Mouse (Mus musculus) kidney, adult 2 months (tissue): Measurements from ENCODE around the gene Igf2bp3.

ENCODE experiments used
- CTCF ChIP-seq: fragments of 200-500 bp; conservative IDR thresholded peaks from 2 replicates; pipeline ENCODE4 v1.5.1; 2011; ENCODE audit warnings: low read depth, mild to moderate bottlenecking, control low read depth, low read length, moderate library complexity, mixed read lengths; ENCODE audit not compliant: insufficient read depth, insufficient read length
- POLR2A ChIP-seq: fragments of 200-500 bp; IDR thresholded peaks from one replicate; pipeline ENCODE4 v1.6.1; 2011; ENCODE audit warnings: low read depth, low read length, control low read depth

DNA sequence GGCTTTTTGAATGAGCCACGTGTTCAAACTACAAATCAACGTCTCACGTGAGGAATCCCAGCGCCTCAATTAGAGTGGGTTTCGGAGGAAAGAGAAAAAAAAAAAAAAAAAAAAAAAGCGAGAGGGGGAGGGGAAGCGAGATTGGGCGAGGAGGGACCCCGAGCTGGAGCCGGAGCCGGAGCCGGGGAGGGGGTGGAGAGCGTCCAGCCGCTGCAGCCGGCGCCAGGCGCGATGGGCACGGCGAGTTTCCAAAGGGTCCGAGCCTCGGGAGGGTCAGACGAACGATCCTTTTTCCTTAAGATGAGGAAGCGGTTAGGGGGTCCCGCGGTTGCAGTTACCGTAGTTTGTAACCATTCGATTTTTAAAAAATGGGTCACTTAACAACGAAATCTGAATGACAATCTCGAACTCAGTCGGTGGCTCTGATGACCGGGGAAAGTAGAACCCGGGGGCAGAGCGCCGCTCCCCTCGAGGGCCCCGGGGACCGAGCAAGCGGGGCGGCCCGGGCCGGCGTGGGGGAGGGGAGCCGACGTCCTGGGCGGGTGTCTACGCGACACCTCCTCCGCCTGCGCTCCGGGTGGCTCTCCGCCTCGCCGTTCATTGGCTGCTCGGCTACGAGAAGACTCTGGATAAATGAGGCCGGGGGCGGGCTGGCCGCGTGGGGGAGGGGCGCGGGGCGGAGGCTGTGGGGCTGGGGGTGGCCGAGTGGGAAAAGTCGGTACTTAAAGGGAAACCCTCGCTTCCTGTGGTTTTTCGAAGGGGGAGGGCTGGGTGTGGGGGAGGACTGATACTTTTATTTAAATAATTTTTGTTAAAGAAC, at the start of gene Igf2bp3:
- TF ChIP-seq POLR2A (no peak), CTCF (no peak)
